Mouse (Mus musculus) naive thymus-derived CD4-positive, alpha-beta T cell, adult 2 months (primary cell): Measurements from ENCODE around the gene Csrp2.
A peak's percentile ranks its signal among the peaks of the same experiment; 100 is the strongest.

Experiments
- DNase-seq: peaks from one replicate; pipeline ENCODE4 v3.0.0-alpha.2; 2011; ENCODE audit warnings: low read depth

The Csrp2 gene

DNA sequence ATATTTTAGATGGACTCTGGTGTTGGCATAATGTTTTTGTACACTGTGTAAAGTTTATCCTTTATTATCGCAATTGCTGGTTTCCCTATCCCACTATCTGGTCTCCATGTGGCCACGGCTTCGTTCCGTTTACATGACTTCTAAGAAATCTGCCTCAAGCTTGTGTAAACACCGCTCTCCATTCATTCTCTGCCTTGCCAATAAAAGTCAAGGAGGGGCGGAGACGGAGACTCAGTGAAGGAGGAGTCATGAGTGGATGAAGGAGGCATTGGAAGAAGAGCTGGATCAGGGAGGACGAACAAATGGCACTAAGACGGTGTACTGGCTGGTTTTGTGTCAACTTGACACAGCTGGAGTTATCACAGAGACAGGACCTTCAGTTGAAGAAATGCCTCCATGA is 52.4 kb downstream of the Csrp2 start:
- DNase-seq = no peak

GRCm38 (mm10) chr10:110974463-110974862 is 54.9 kb downstream of the Csrp2 start:
- DNase-seq = peak; percentile 34

DNA sequence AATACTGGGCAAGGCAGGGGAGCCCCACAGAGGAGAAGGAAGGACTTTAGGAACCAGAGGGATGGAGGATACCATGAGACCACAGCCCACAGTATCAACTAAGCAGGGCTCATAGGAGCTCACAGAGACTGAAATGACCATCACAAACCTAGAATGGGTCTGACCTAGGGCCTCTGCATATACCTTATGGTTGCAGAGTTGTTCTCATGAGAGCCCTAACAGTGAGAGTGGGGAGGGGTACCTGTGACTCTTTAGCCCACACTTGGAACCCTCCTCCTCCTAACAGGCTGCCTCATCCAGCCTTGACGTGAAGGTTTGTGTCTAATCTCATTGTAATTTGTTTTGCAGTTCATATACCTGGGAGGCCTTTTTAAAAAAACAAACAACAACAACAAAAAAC is 55.3 kb downstream of the Csrp2 start:
- no peak for DNase-seq

GRCm38 (mm10) chr10:110976046-110976445 is 56.5 kb downstream of the Csrp2 start:
- DNase-seq = peak; percentile 54

DNA sequence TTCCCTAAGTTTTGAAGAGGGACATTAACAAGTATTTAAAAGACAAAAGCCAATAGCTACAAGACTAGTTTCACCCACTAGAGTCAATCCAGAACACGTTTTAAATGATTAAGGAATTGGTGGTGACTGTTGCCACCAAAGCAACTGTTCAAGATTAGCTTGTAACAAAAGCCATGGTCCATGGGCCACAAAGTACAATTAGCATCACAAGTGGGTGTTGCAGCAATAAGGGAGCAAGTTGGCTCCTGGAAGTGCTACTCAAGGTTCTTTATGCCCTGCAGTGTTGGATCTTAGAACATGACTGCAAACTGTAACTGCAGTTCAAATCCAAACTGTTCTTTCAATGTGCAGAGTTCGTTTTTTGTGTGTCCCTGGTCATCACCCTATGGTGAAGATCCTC is 57.8 kb downstream of the Csrp2 start:
- DNase-seq = no peak

- DNase-seq = no peak
Measured at GRCm38 (mm10) chr10:110979431-110979830, 59.8 kb downstream of the Csrp2 start.

GRCm38 (mm10) chr10:110980441-110980840 is 60.9 kb downstream of the Csrp2 start:
- DNase-seq = no peak

DNA sequence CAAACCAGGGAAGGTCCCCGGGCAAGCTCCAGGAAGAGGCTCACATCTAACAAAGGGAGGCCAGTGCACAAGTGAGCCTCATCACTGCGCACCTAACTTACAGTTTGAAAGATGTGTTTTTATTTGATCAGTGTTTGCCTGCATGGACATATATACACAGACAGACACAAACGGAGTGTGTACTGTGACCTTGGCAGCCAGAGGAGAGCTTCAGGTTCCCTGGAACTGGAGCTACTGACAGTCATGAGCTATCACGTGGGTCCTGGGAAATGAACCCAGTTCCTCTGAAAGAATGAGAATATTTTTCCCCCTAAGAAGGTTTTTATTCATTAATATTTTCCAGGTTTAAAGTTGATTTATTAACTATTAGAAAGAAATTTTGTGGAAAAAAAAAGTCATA is 63.2 kb downstream of the Csrp2 start:
- DNase-seq = no peak

- DNase-seq = no peak
Measured at GRCm38 (mm10) chr10:110986682-110987081, 67.1 kb downstream of the Csrp2 start.
